Mouse (Mus musculus): ENCODE results near the gene Slc1a7. TPM values are rescaled to one million over a fixed set of nuclear protein-coding genes. Genes with fewer than 3 reads are reported as not detected.

The Slc1a7 gene
- polyA plus RNA-seq, 1 experiment from 2014 or later: not detected

GRCm38 (mm10) chr4:107980002-107980600 is 12.0 kb downstream of the Slc1a7 start:
- no peaks in the 10 kb centered on the region for H3K27me3 ChIP-seq (replicated peaks; ENCODE audit: control insufficient read depth, insufficient read depth, low read length)
- H3K4me1 ChIP-seq (replicated peaks; ENCODE audit: control insufficient read depth, insufficient read depth, low read length): peaks cover 21% of the 10 kb centered on the region
- no peak for ATAC-seq
- H3K4me3 ChIP-seq (replicated peaks; ENCODE audit: low read length): no peak overlapping the region
- H3K27ac ChIP-seq (ENCODE audit: low read length): peak overlapping the region; percentile 33; the same call in 1 of the 2 replicates
- H3K36me3 ChIP-seq (ENCODE audit: control insufficient read depth, insufficient read depth): no peaks in the 10 kb centered on the region
- H3K4me2 ChIP-seq (ENCODE audit: low read length): no peak overlapping the region
- no peaks in the 10 kb centered on the region for H3K9me3 ChIP-seq (ENCODE audit: control insufficient read depth, low read length)
- 62% methylated on average over 6 of the region's 6 CpGs for WGBS
- no peak overlapping the region for H3K9ac ChIP-seq (replicated peaks; ENCODE audit: low read depth, low read length)

GRCm38 (mm10) chr4:107983717-107984116 is 15.6 kb downstream of the Slc1a7 start:
- Histone ChIP-seq H3K4me1 (replicated peaks; ENCODE audit: control insufficient read depth, insufficient read depth, low read length) (peaks cover 24% of the 10 kb centered on the region), H3K4me3 (replicated peaks; ENCODE audit: low read length) (no peak overlapping the region), H3K36me3 (ENCODE audit: control insufficient read depth, insufficient read depth) (no peaks in the 10 kb centered on the region), H3K9ac (replicated peaks; ENCODE audit: low read depth, low read length) (no peak overlapping the region), H3K9me3 (ENCODE audit: control insufficient read depth, low read length) (no peaks in the 10 kb centered on the region), H3K4me2 (ENCODE audit: low read length) (no peak overlapping the region), H3K27me3 (replicated peaks; ENCODE audit: control insufficient read depth, insufficient read depth, low read length) (no peaks in the 10 kb centered on the region), H3K27ac (ENCODE audit: low read length) (no peak overlapping the region)
- peak; percentile 16; the same call in 1 of the 2 replicates for ATAC-seq
- 75% methylated on average over 1 of the region's 1 CpGs for WGBS

- Histone ChIP-seq H3K27me3 (replicated peaks; ENCODE audit: control insufficient read depth, insufficient read depth, low read length) (no peaks in the 10 kb centered on the region), H3K9me3 (ENCODE audit: control insufficient read depth, low read length) (no peaks in the 10 kb centered on the region), H3K4me1 (replicated peaks; ENCODE audit: control insufficient read depth, insufficient read depth, low read length) (peaks cover 20% of the 10 kb centered on the region), H3K4me3 (replicated peaks; ENCODE audit: low read length) (no peak overlapping the region), H3K27ac (ENCODE audit: low read length) (peak overlapping the region; percentile 49), H3K36me3 (ENCODE audit: control insufficient read depth, insufficient read depth) (no peaks in the 10 kb centered on the region), H3K4me2 (ENCODE audit: low read length) (no peak overlapping the region), H3K9ac (replicated peaks; ENCODE audit: low read depth, low read length) (no peak overlapping the region)
- peak; percentile 60 for ATAC-seq
- WGBS: 67% methylated on average over 7 of the region's 7 CpGs
Observed at GRCm38 (mm10) chr4:107984282-107984981, 16.3 kb downstream of the Slc1a7 start.

GRCm38 (mm10) chr4:107985812-107986211 is 17.7 kb downstream of the Slc1a7 start:
- 68% methylated on average over 5 of the region's 5 CpGs for WGBS
- Histone ChIP-seq H3K36me3 (ENCODE audit: control insufficient read depth, insufficient read depth) (no peaks in the 10 kb centered on the region), H3K9ac (replicated peaks; ENCODE audit: low read depth, low read length) (no peak overlapping the region), H3K4me1 (replicated peaks; ENCODE audit: control insufficient read depth, insufficient read depth, low read length) (peaks cover 8% of the 10 kb centered on the region), H3K4me2 (ENCODE audit: low read length) (no peak overlapping the region), H3K4me3 (replicated peaks; ENCODE audit: low read length) (no peak overlapping the region), H3K9me3 (ENCODE audit: control insufficient read depth, low read length) (no peaks in the 10 kb centered on the region), H3K27ac (ENCODE audit: low read length) (no peak overlapping the region), H3K27me3 (replicated peaks; ENCODE audit: control insufficient read depth, insufficient read depth, low read length) (no peaks in the 10 kb centered on the region)
- ATAC-seq: peak; percentile 47; the same call in 1 of the 2 replicates

GRCm38 (mm10) chr4:107986386-107987168 is 18.4 kb downstream of the Slc1a7 start:
- 88% methylated on average over 11 of the region's 11 CpGs for WGBS
- no peak for ATAC-seq
- H3K9ac ChIP-seq (replicated peaks; ENCODE audit: low read depth, low read length): no peak overlapping the region
- H3K4me3 ChIP-seq (replicated peaks; ENCODE audit: low read length): no peak overlapping the region
- H3K27ac ChIP-seq (ENCODE audit: low read length): no peak overlapping the region
- peaks cover 11% of the 10 kb centered on the region for H3K4me1 ChIP-seq (replicated peaks; ENCODE audit: control insufficient read depth, insufficient read depth, low read length)
- no peaks in the 10 kb centered on the region for H3K27me3 ChIP-seq (replicated peaks; ENCODE audit: control insufficient read depth, insufficient read depth, low read length)
- H3K9me3 ChIP-seq (ENCODE audit: control insufficient read depth, low read length): no peaks in the 10 kb centered on the region
- H3K36me3 ChIP-seq (ENCODE audit: control insufficient read depth, insufficient read depth): no peaks in the 10 kb centered on the region
- no peak overlapping the region for H3K4me2 ChIP-seq (ENCODE audit: low read length)

- no peak overlapping the region for H3K9ac ChIP-seq (replicated peaks; ENCODE audit: low read depth, low read length)
- H3K4me1 ChIP-seq (replicated peaks; ENCODE audit: control insufficient read depth, insufficient read depth, low read length): peaks cover 13% of the 10 kb centered on the region
- no peaks in the 10 kb centered on the region for H3K27me3 ChIP-seq (replicated peaks; ENCODE audit: control insufficient read depth, insufficient read depth, low read length)
- 76% methylated on average over 8 of the region's 8 CpGs for WGBS
- no peak overlapping the region for H3K27ac ChIP-seq (ENCODE audit: low read length)
- H3K4me2 ChIP-seq (ENCODE audit: low read length): no peak overlapping the region
- ATAC-seq: no peak
- no peaks in the 10 kb centered on the region for H3K36me3 ChIP-seq (ENCODE audit: control insufficient read depth, insufficient read depth)
- H3K9me3 ChIP-seq (ENCODE audit: control insufficient read depth, low read length): no peaks in the 10 kb centered on the region
- no peak overlapping the region for H3K4me3 ChIP-seq (replicated peaks; ENCODE audit: low read length)
Observed at GRCm38 (mm10) chr4:107988931-107989330, 20.8 kb downstream of the Slc1a7 start.

- no peaks in the 10 kb centered on the region for H3K27me3 ChIP-seq (replicated peaks; ENCODE audit: control insufficient read depth, insufficient read depth, low read length)
- ATAC-seq: no peak
Observed at GRCm38 (mm10) chr4:107990818-107991217, 22.7 kb downstream of the Slc1a7 start.

GRCm38 (mm10) chr4:107991879-107992278 is 23.7 kb downstream of the Slc1a7 start:
- Histone ChIP-seq H3K4me2 (ENCODE audit: low read length) (no peak overlapping the region), H3K4me3 (replicated peaks; ENCODE audit: low read length) (no peak overlapping the region), H3K4me1 (replicated peaks; ENCODE audit: control insufficient read depth, insufficient read depth, low read length) (peaks cover 5% of the 10 kb centered on the region), H3K9ac (replicated peaks; ENCODE audit: low read depth, low read length) (no peak overlapping the region), H3K27ac (ENCODE audit: low read length) (no peak overlapping the region), H3K27me3 (replicated peaks; ENCODE audit: control insufficient read depth, insufficient read depth, low read length) (no peaks in the 10 kb centered on the region), H3K36me3 (ENCODE audit: control insufficient read depth, insufficient read depth) (no peaks in the 10 kb centered on the region), H3K9me3 (ENCODE audit: control insufficient read depth, low read length) (peaks cover 3% of the 10 kb centered on the region; the same call in 1 of the 2 replicates)
- 4% methylated on average over 6 of the region's 6 CpGs for WGBS
- no peak for ATAC-seq

More at GRCm38 (mm10) chr4:107990818-107991217, 22.7 kb downstream of the Slc1a7 start:
- Histone ChIP-seq H3K4me1 (replicated peaks; ENCODE audit: control insufficient read depth, insufficient read depth, low read length) (peaks cover 5% of the 10 kb centered on the region), H3K9ac (replicated peaks; ENCODE audit: low read depth, low read length) (no peak overlapping the region), H3K9me3 (ENCODE audit: control insufficient read depth, low read length) (peaks cover 3% of the 10 kb centered on the region; the same call in 1 of the 2 replicates), H3K36me3 (ENCODE audit: control insufficient read depth, insufficient read depth) (no peaks in the 10 kb centered on the region), H3K27ac (ENCODE audit: low read length) (no peak overlapping the region), H3K4me2 (ENCODE audit: low read length) (no peak overlapping the region), H3K4me3 (replicated peaks; ENCODE audit: low read length) (no peak overlapping the region)
- WGBS: 62% methylated on average over 5 of the region's 5 CpGs

- H3K27ac ChIP-seq (ENCODE audit: low read length): no peak overlapping the region
- H3K4me3 ChIP-seq (replicated peaks; ENCODE audit: low read length): no peak overlapping the region
- no peak overlapping the region for H3K4me2 ChIP-seq (ENCODE audit: low read length)
- H3K4me1 ChIP-seq (replicated peaks; ENCODE audit: control insufficient read depth, insufficient read depth, low read length): peaks cover 10% of the 10 kb centered on the region
- no peaks in the 10 kb centered on the region for H3K27me3 ChIP-seq (replicated peaks; ENCODE audit: control insufficient read depth, insufficient read depth, low read length)
- ATAC-seq: no peak
- peaks cover 3% of the 10 kb centered on the region; the same call in 1 of the 2 replicates for H3K9me3 ChIP-seq (ENCODE audit: control insufficient read depth, low read length)
- 91% methylated on average over 6 of the region's 6 CpGs for WGBS
- H3K9ac ChIP-seq (replicated peaks; ENCODE audit: low read depth, low read length): no peak overlapping the region
- H3K36me3 ChIP-seq (ENCODE audit: control insufficient read depth, insufficient read depth): no peaks in the 10 kb centered on the region
Observed at GRCm38 (mm10) chr4:107995011-107995410, 26.9 kb downstream of the Slc1a7 start.
